Mouse (Mus musculus): ENCODE measurements around the gene Lrrfip2. TPM values are rescaled to one million over a fixed set of nuclear protein-coding genes. Genes with fewer than 3 reads are reported as not detected.

Gene Lrrfip2
- polyA plus RNA-seq, 1 experiment from 2014 or later: 44.3 TPM

GRCm38 (mm10) chr9:111197116-111197515, 79.7 kb downstream of the Lrrfip2 start:
- Histone ChIP-seq H3K27ac (ENCODE audit: low read length) (no peak overlapping the region), H3K4me3 (ENCODE audit: low read depth, low read length) (no peak overlapping the region), H3K4me1 (ENCODE audit: control insufficient read depth, insufficient read depth, low read length) (no peaks in the 10 kb centered on the region), H3K4me2 (ENCODE audit: low read length) (no peak overlapping the region), H3K27me3 (ENCODE audit: control insufficient read depth, insufficient read depth, low read depth, low read length) (no peaks in the 10 kb centered on the region), H3K36me3 (ENCODE audit: control insufficient read depth, insufficient read depth, low read length) (peaks cover 3% of the 10 kb centered on the region), H3K9me3 (replicated peaks; ENCODE audit: control insufficient read depth, low read length, poor library complexity, severe bottlenecking) (no peaks in the 10 kb centered on the region), H3K9ac (ENCODE audit: low read depth, low read length) (no peak overlapping the region)
- no peak for ATAC-seq
- 97% methylated on average over 3 of the region's 3 CpGs for WGBS

- no peak overlapping the region for H3K27ac ChIP-seq (ENCODE audit: low read length)
- H3K9me3 ChIP-seq (replicated peaks; ENCODE audit: control insufficient read depth, low read length, poor library complexity, severe bottlenecking): no peaks in the 10 kb centered on the region
- 89% methylated on average over 4 of the region's 4 CpGs for WGBS
- no peak overlapping the region for H3K4me2 ChIP-seq (ENCODE audit: low read length)
- no peak for ATAC-seq
- H3K4me3 ChIP-seq (ENCODE audit: low read depth, low read length): no peak overlapping the region
- H3K36me3 ChIP-seq (ENCODE audit: control insufficient read depth, insufficient read depth, low read length): peaks cover 3% of the 10 kb centered on the region
- no peaks in the 10 kb centered on the region for H3K4me1 ChIP-seq (ENCODE audit: control insufficient read depth, insufficient read depth, low read length)
- H3K9ac ChIP-seq (ENCODE audit: low read depth, low read length): no peak overlapping the region
- H3K27me3 ChIP-seq (ENCODE audit: control insufficient read depth, insufficient read depth, low read depth, low read length): no peaks in the 10 kb centered on the region
Observed at GRCm38 (mm10) chr9:111197712-111198111, 80.3 kb downstream of the Lrrfip2 start.

GRCm38 (mm10) chr9:111198332-111198731, 80.9 kb downstream of the Lrrfip2 start:
- Histone ChIP-seq H3K4me2 (ENCODE audit: low read length) (no peak overlapping the region), H3K36me3 (ENCODE audit: control insufficient read depth, insufficient read depth, low read length) (no peaks in the 10 kb centered on the region; the same call in 1 of the 2 replicates), H3K9me3 (replicated peaks; ENCODE audit: control insufficient read depth, low read length, poor library complexity, severe bottlenecking) (no peaks in the 10 kb centered on the region), H3K4me3 (ENCODE audit: low read depth, low read length) (no peak overlapping the region), H3K9ac (ENCODE audit: low read depth, low read length) (no peak overlapping the region), H3K27me3 (ENCODE audit: control insufficient read depth, insufficient read depth, low read depth, low read length) (no peaks in the 10 kb centered on the region), H3K27ac (ENCODE audit: low read length) (no peak overlapping the region), H3K4me1 (ENCODE audit: control insufficient read depth, insufficient read depth, low read length) (no peaks in the 10 kb centered on the region)
- WGBS: 88% methylated on average over 1 of the region's 1 CpGs
- ATAC-seq: no peak

GRCm38 (mm10) chr9:111200208-111200607, 82.8 kb downstream of the Lrrfip2 start:
- Histone ChIP-seq H3K9me3 (replicated peaks; ENCODE audit: control insufficient read depth, low read length, poor library complexity, severe bottlenecking) (no peaks in the 10 kb centered on the region), H3K36me3 (ENCODE audit: control insufficient read depth, insufficient read depth, low read length) (no peaks in the 10 kb centered on the region; the same call in 1 of the 2 replicates), H3K27me3 (ENCODE audit: control insufficient read depth, insufficient read depth, low read depth, low read length) (no peaks in the 10 kb centered on the region), H3K4me1 (ENCODE audit: control insufficient read depth, insufficient read depth, low read length) (no peaks in the 10 kb centered on the region), H3K4me2 (ENCODE audit: low read length) (no peak overlapping the region), H3K27ac (ENCODE audit: low read length) (no peak overlapping the region), H3K9ac (ENCODE audit: low read depth, low read length) (no peak overlapping the region), H3K4me3 (ENCODE audit: low read depth, low read length) (no peak overlapping the region)
- no peak for ATAC-seq

- Histone ChIP-seq H3K9me3 (replicated peaks; ENCODE audit: control insufficient read depth, low read length, poor library complexity, severe bottlenecking) (no peaks in the 10 kb centered on the region), H3K27ac (ENCODE audit: low read length) (no peak overlapping the region), H3K9ac (ENCODE audit: low read depth, low read length) (no peak overlapping the region), H3K27me3 (ENCODE audit: control insufficient read depth, insufficient read depth, low read depth, low read length) (no peaks in the 10 kb centered on the region), H3K4me1 (ENCODE audit: control insufficient read depth, insufficient read depth, low read length) (no peaks in the 10 kb centered on the region), H3K4me2 (ENCODE audit: low read length) (no peak overlapping the region), H3K4me3 (ENCODE audit: low read depth, low read length) (no peak overlapping the region), H3K36me3 (ENCODE audit: control insufficient read depth, insufficient read depth, low read length) (peaks cover 5% of the 10 kb centered on the region)
- WGBS: 85% methylated on average over 9 of the region's 9 CpGs
- no peak for ATAC-seq
Observed at GRCm38 (mm10) chr9:111204601-111205375, 87.4 kb downstream of the Lrrfip2 start.

GRCm38 (mm10) chr9:111207683-111208082, 90.3 kb downstream of the Lrrfip2 start:
- Histone ChIP-seq H3K4me3 (ENCODE audit: low read depth, low read length) (no peak overlapping the region), H3K27me3 (ENCODE audit: control insufficient read depth, insufficient read depth, low read depth, low read length) (no peaks in the 10 kb centered on the region), H3K9me3 (replicated peaks; ENCODE audit: control insufficient read depth, low read length, poor library complexity, severe bottlenecking) (no peaks in the 10 kb centered on the region), H3K9ac (ENCODE audit: low read depth, low read length) (no peak overlapping the region), H3K36me3 (ENCODE audit: control insufficient read depth, insufficient read depth, low read length) (peaks cover 5% of the 10 kb centered on the region; the same call in 1 of the 2 replicates), H3K4me1 (ENCODE audit: control insufficient read depth, insufficient read depth, low read length) (no peaks in the 10 kb centered on the region), H3K4me2 (ENCODE audit: low read length) (no peak overlapping the region), H3K27ac (ENCODE audit: low read length) (no peak overlapping the region)
- ATAC-seq: no peak
- WGBS: 60% methylated on average over 3 of the region's 3 CpGs

GRCm38 (mm10) chr9:111208185-111208584, 90.8 kb downstream of the Lrrfip2 start:
- no peak overlapping the region for H3K27ac ChIP-seq (ENCODE audit: low read length)
- H3K36me3 ChIP-seq (ENCODE audit: control insufficient read depth, insufficient read depth, low read length): peaks cover 5% of the 10 kb centered on the region; the same call in 1 of the 2 replicates
- no peaks in the 10 kb centered on the region for H3K4me1 ChIP-seq (ENCODE audit: control insufficient read depth, insufficient read depth, low read length)
- no peak for ATAC-seq
- H3K27me3 ChIP-seq (ENCODE audit: control insufficient read depth, insufficient read depth, low read depth, low read length): no peaks in the 10 kb centered on the region
- WGBS: 94% methylated on average over 3 of the region's 3 CpGs
- no peak overlapping the region for H3K4me2 ChIP-seq (ENCODE audit: low read length)
- no peak overlapping the region for H3K9ac ChIP-seq (ENCODE audit: low read depth, low read length)
- no peaks in the 10 kb centered on the region for H3K9me3 ChIP-seq (replicated peaks; ENCODE audit: control insufficient read depth, low read length, poor library complexity, severe bottlenecking)
- no peak overlapping the region for H3K4me3 ChIP-seq (ENCODE audit: low read depth, low read length)

- 95% methylated on average over 7 of the region's 7 CpGs for WGBS
- Histone ChIP-seq H3K4me1 (ENCODE audit: control insufficient read depth, insufficient read depth, low read length) (no peaks in the 10 kb centered on the region), H3K4me3 (ENCODE audit: low read depth, low read length) (no peak overlapping the region), H3K27ac (ENCODE audit: low read length) (no peak overlapping the region), H3K27me3 (ENCODE audit: control insufficient read depth, insufficient read depth, low read depth, low read length) (no peaks in the 10 kb centered on the region), H3K4me2 (ENCODE audit: low read length) (no peak overlapping the region), H3K36me3 (ENCODE audit: control insufficient read depth, insufficient read depth, low read length) (peaks cover 5% of the 10 kb centered on the region; the same call in 1 of the 2 replicates), H3K9me3 (replicated peaks; ENCODE audit: control insufficient read depth, low read length, poor library complexity, severe bottlenecking) (no peaks in the 10 kb centered on the region), H3K9ac (ENCODE audit: low read depth, low read length) (no peak overlapping the region)
- no peak for ATAC-seq
Observed at GRCm38 (mm10) chr9:111209158-111209699, 91.8 kb downstream of the Lrrfip2 start.

GRCm38 (mm10) chr9:111210412-111210811, 93.0 kb downstream of the Lrrfip2 start:
- H3K27me3 ChIP-seq (ENCODE audit: control insufficient read depth, insufficient read depth, low read depth, low read length): no peaks in the 10 kb centered on the region
- ATAC-seq: no peak
- H3K4me2 ChIP-seq (ENCODE audit: low read length): no peak overlapping the region
- peaks cover 5% of the 10 kb centered on the region; the same call in 1 of the 2 replicates for H3K36me3 ChIP-seq (ENCODE audit: control insufficient read depth, insufficient read depth, low read length)
- H3K4me3 ChIP-seq (ENCODE audit: low read depth, low read length): no peak overlapping the region
- H3K9ac ChIP-seq (ENCODE audit: low read depth, low read length): no peak overlapping the region
- H3K27ac ChIP-seq (ENCODE audit: low read length): no peak overlapping the region
- H3K4me1 ChIP-seq (ENCODE audit: control insufficient read depth, insufficient read depth, low read length): no peaks in the 10 kb centered on the region
- WGBS: 90% methylated on average over 4 of the region's 4 CpGs
- H3K9me3 ChIP-seq (replicated peaks; ENCODE audit: control insufficient read depth, low read length, poor library complexity, severe bottlenecking): no peaks in the 10 kb centered on the region
